Mouse (Mus musculus) ES-E14 (cell line): ENCODE measurements around the gene Uba5.

Source experiments
- CHD2 ChIP-seq: IDR thresholded peaks from 2 replicates; pipeline ENCODE4 v1.6.1; 2014; ENCODE audit warnings: mild to moderate bottlenecking, low read depth, low read length, inconsistent platforms
- HCFC1 ChIP-seq: IDR thresholded peaks from 2 replicates; pipeline ENCODE4 v1.6.1; 2012; ENCODE audit warnings: low read length, inconsistent platforms, borderline replicate concordance; ENCODE audit not compliant: insufficient read depth

- TF ChIP-seq HCFC1 (no peak), CHD2 (no peak)
These were observed 41.9 kb downstream of the Uba5 start for GRCm38 (mm10) chr9:104021026-104021425.
